ENCODE assay signal across 28 mouse cellular contexts in the genomic region with DNA sequence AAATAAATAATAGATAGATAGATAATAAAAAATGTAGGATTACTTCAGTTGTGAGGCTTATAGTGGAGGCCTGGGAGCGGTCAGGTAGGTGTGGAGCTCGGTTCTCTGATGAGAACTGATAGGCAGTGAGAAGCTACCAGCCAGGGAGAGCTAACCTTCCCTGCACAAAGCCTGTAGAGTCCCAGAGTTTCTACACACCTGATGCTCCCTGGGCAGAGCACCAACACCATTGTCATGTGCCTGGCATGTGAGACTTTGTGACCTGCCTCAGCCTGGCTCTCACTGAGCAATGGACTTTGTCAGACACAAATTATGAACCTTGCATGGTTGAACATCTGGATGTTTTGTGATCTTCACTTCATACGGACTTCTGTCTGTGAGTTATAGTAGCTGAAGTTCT.
DNase-seq lines count a peak whose midpoint lies in the region; ATAC-seq lines count a peak whose summit lies in the region.
"Had no signal": no experiment of that assay in that cellular context is flagged by ENCODE, and none has a peak within 500 bp of the region (broad histone marks: within the 10 kb centered on the region; RNA-seq: fewer than 3 reads in every experiment).

No protein-coding gene starts in this region.

- H3K9ac ChIP-seq in heart, embryonic 11.5 days (ENCODE audit: low read depth, low read length), result no peak overlapping the region
- H3K9ac ChIP-seq in midbrain, embryonic 11.5 days (ENCODE audit: low read length), result no peak overlapping the region
- H3K9ac ChIP-seq in midbrain, embryonic 15.5 days, result no peak overlapping the region
- H3K9ac ChIP-seq: heart, embryonic 15.5 days; hindbrain, embryonic 15.5 days; limb, embryonic 12.5 days; liver, embryonic 13.5 days; stomach, embryonic 15.5 days had no signal

- DNase-seq in heart, postnatal 10 days, result peak; percentile 15 to 40
- peak; percentile 41 to 50 for DNase-seq in kidney, adult 8-10 months
- no peak for DNase-seq in kidney, postnatal 14 days
- peak; percentile 57 for DNase-seq in midbrain, embryonic 11.5 days (ENCODE audit: low spot score, missing footprints)
- no peak for DNase-seq in lung, postnatal 25 days (ENCODE audit: low spot score)
- DNase-seq: adrenal gland, postnatal 14 days; cerebellum, adult 11 months; cerebellum, adult 9-10 months; cerebellum, postnatal 36 days; gastrocnemius, postnatal 14 days; liver, embryonic 13.5 days; lung, adult 2 months; lung, postnatal 10 days; right cerebral cortex, postnatal 25 days; thymus, postnatal 14 days had no signal

- intact Hi-C loops in heart, postnatal 10 days (cut with DNase I), result no loop called here

- no peaks in the 10 kb centered on the region for H3K36me3 ChIP-seq in heart, embryonic 11.5 days (ENCODE audit: control insufficient read depth, insufficient read depth, low read length)
- H3K36me3 ChIP-seq in midbrain, embryonic 11.5 days (ENCODE audit: control insufficient read depth, insufficient read depth, low read length), result no peaks in the 10 kb centered on the region
- no peaks in the 10 kb centered on the region for H3K36me3 ChIP-seq in midbrain, embryonic 15.5 days (replicated peaks)
- H3K36me3 ChIP-seq: heart, embryonic 15.5 days; hindbrain, embryonic 10.5 days; hindbrain, embryonic 15.5 days; limb, embryonic 12.5 days; liver, embryonic 13.5 days; stomach, embryonic 15.5 days had no signal

- ATAC-seq in heart, embryonic 11.5 days (replicated peaks; ENCODE audit: insufficient number of reproducible peaks, low FRiP score, low TSS enrichment), result no peak
- ATAC-seq in midbrain, embryonic 11.5 days (ENCODE audit: low FRiP score), result no peak
- ATAC-seq in midbrain, embryonic 15.5 days (replicated peaks), result no peak
- ATAC-seq: CD4-positive, CD25-positive, alpha-beta regulatory T cell, adult 4 months; forebrain, embryonic 14.5 days; inflammation-experienced regulatory T-cells, adult 6 months; midbrain, embryonic 16.5 days had no signal

- WGBS in heart, embryonic 11.5 days (ENCODE audit: insufficient replicate concordance), result 66% methylated on average over 3 of the region's 3 CpGs
- 93% methylated on average over 3 of the region's 3 CpGs for WGBS in midbrain, embryonic 11.5 days
- WGBS in midbrain, embryonic 15.5 days, result 95% methylated on average over 3 of the region's 3 CpGs

- H3K9me3 ChIP-seq in heart, embryonic 11.5 days (replicated peaks; ENCODE audit: control insufficient read depth, low read length), result no peaks in the 10 kb centered on the region
- H3K9me3 ChIP-seq in midbrain, embryonic 11.5 days (ENCODE audit: control insufficient read depth, low read length), result no peaks in the 10 kb centered on the region
- H3K9me3 ChIP-seq in midbrain, embryonic 15.5 days, result no peaks in the 10 kb centered on the region
- H3K9me3 ChIP-seq: heart, embryonic 15.5 days; hindbrain, embryonic 10.5 days; hindbrain, embryonic 15.5 days; liver, embryonic 13.5 days; stomach, embryonic 15.5 days had no signal

- H3K27ac ChIP-seq in heart, embryonic 11.5 days (ENCODE audit: low read depth, low read length), result no peak overlapping the region
- H3K27ac ChIP-seq in midbrain, embryonic 11.5 days (ENCODE audit: low read depth, low read length), result no peak overlapping the region
- H3K27ac ChIP-seq in midbrain, embryonic 15.5 days, result no peak overlapping the region
- H3K27ac ChIP-seq: heart, embryonic 15.5 days; hindbrain, embryonic 10.5 days; hindbrain, embryonic 15.5 days; layer of hippocampus, adult 2 months; left cerebral cortex, adult 2 months; limb, embryonic 12.5 days; liver, embryonic 13.5 days; stomach, embryonic 15.5 days had no signal

- no peak overlapping the region for H3K4me2 ChIP-seq in heart, embryonic 11.5 days
- H3K4me2 ChIP-seq in midbrain, embryonic 11.5 days, result no peak overlapping the region
- H3K4me2 ChIP-seq in midbrain, embryonic 15.5 days, result no peak overlapping the region
- H3K4me2 ChIP-seq: heart, embryonic 15.5 days; hindbrain, embryonic 15.5 days; limb, embryonic 12.5 days; liver, embryonic 13.5 days; stomach, embryonic 15.5 days had no signal

- no peaks in the 10 kb centered on the region for H3K27me3 ChIP-seq in heart, embryonic 11.5 days (ENCODE audit: control insufficient read depth, insufficient read depth, low read length)
- H3K27me3 ChIP-seq in midbrain, embryonic 11.5 days (ENCODE audit: control insufficient read depth, insufficient read depth, low read length), result no peaks in the 10 kb centered on the region
- H3K27me3 ChIP-seq in midbrain, embryonic 15.5 days (replicated peaks), result no peaks in the 10 kb centered on the region
- H3K27me3 ChIP-seq: heart, embryonic 15.5 days; hindbrain, embryonic 15.5 days had no signal

- no peak overlapping the region for H3K4me3 ChIP-seq in heart, embryonic 11.5 days (ENCODE audit: low read depth, low read length)
- no peak overlapping the region for H3K4me3 ChIP-seq in midbrain, embryonic 11.5 days (ENCODE audit: low read depth, low read length)
- no peak overlapping the region for H3K4me3 ChIP-seq in midbrain, embryonic 15.5 days
- H3K4me3 ChIP-seq: heart, embryonic 15.5 days; hindbrain, embryonic 10.5 days; hindbrain, embryonic 15.5 days; layer of hippocampus, adult 2 months; left cerebral cortex, adult 2 months; limb, embryonic 12.5 days; liver, embryonic 13.5 days; stomach, embryonic 15.5 days had no signal

- H3K4me1 ChIP-seq in heart, embryonic 11.5 days (ENCODE audit: control insufficient read depth, insufficient read depth, low read length), result peaks cover 11% of the 10 kb centered on the region
- no peaks in the 10 kb centered on the region for H3K4me1 ChIP-seq in midbrain, embryonic 11.5 days (ENCODE audit: control insufficient read depth, insufficient read depth, low read length)
- peaks cover 4% of the 10 kb centered on the region for H3K4me1 ChIP-seq in midbrain, embryonic 15.5 days
- H3K4me1 ChIP-seq: stomach, embryonic 15.5 days had no signal

Comparison
In these comparisons a context has a peak if more than half of its experiments do, and no peak if none do; other contexts are left out.
1. DNase-seq: peak in heart, postnatal 10 days (2 of 2), kidney, adult 8-10 months (2 of 2) and midbrain, embryonic 11.5 days (single experiment); none in kidney, postnatal 14 days (single experiment) and lung, postnatal 25 days (single experiment).